Mouse (Mus musculus): ENCODE results near the gene Fgfr1op2.
A peak's percentile ranks its signal among the peaks of the same experiment; 100 is the strongest.

GRCm38 (mm10) chr6:146642276-146643183 is 65.5 kb downstream of the Fgfr1op2 start, which contains the start of the genes Med21 and Tm7sf3:
- TF ChIP-seq CTCF (IDR thresholded peaks at IDR 0.05; ENCODE audit: low read depth, low read length) (no peak), TAL1 (conservative IDR thresholded peaks at IDR 0.05; ENCODE audit: low read depth, low read length) (no peak), GATA1 (IDR thresholded peaks at IDR 0.05; ENCODE audit: borderline replicate concordance, low read length) (no peak), POLR2AphosphoS5 (IDR thresholded peaks at IDR 0.05; ENCODE audit: insufficient replicate concordance, low read depth, low read length) (peak; percentile 83; the same call in 1 of the 2 replicates)

All from G1E (cell line).